Mouse (Mus musculus) kidney, adult 2 months (tissue): ENCODE measurements around the gene Mast4. TPM values are rescaled to one million over a fixed set of nuclear protein-coding genes. Genes with fewer than 3 reads are reported as not detected.

Source experiments
- DNase-seq: peaks from one replicate; pipeline ENCODE4 v3.0.0; 2021
- H3K27ac ChIP-seq: fragments of 200-500 bp; 2 replicates; pipeline ENCODE4 v1.5.1; 2012; ENCODE audit warnings: low read depth, low read length, control low read depth, inconsistent platforms; ENCODE audit not compliant: insufficient read depth
- H3K27me3 ChIP-seq: fragments of 200-500 bp; replicated peaks from 2 replicates; pipeline ENCODE4 v1.6.1; 2012; ENCODE audit warnings: mild to moderate bottlenecking, moderate library complexity, low read length, inconsistent platforms; ENCODE audit not compliant: control insufficient read depth, insufficient read depth
- H3K36me3 ChIP-seq: fragments of 200-500 bp; 2 replicates; pipeline ENCODE4 v1.6.1; 2012; ENCODE audit warnings: mild to moderate bottlenecking, moderate library complexity, low read length, inconsistent platforms; ENCODE audit not compliant: control insufficient read depth, insufficient read depth
- H3K4me1 ChIP-seq: fragments of 200-500 bp; 2 replicates; pipeline ENCODE4 v1.6.1; 2011; ENCODE audit warnings: low read length; ENCODE audit not compliant: control insufficient read depth, insufficient read depth
- H3K4me3 ChIP-seq: fragments of 200-500 bp; 2 replicates; pipeline ENCODE4 v1.5.1; 2011; ENCODE audit warnings: mild to moderate bottlenecking, low read depth, low read length, control low read depth; ENCODE audit not compliant: insufficient read depth
- CTCF ChIP-seq: fragments of 200-500 bp; conservative IDR thresholded peaks from 2 replicates; pipeline ENCODE4 v1.5.1; 2011; ENCODE audit warnings: low read depth, mild to moderate bottlenecking, control low read depth, low read length, moderate library complexity, mixed read lengths; ENCODE audit not compliant: insufficient read depth, insufficient read length
- POLR2A ChIP-seq: fragments of 200-500 bp; IDR thresholded peaks from one replicate; pipeline ENCODE4 v1.6.1; 2011; ENCODE audit warnings: low read depth, low read length, control low read depth
- WGBS: fragments of 180-500 bp; shearing (Covaris S2); methylation state at CpG from one replicate; pipeline ENCODE4 v1.1.7; 2018; 5-methylcytosine and 5-hydroxymethylcytosine counted together
- polyA plus RNA-seq: library from polyadenylated mRNA; depleted of rRNA; stranded (reverse); fragments of >200 nt; gene quantifications from 2 replicates; pipeline ENCODE4 v1.2.3, GENCODE M21; 2012

The Mast4 gene
- polyA plus RNA-seq, 1 experiment = 6.5 TPM

DNA sequence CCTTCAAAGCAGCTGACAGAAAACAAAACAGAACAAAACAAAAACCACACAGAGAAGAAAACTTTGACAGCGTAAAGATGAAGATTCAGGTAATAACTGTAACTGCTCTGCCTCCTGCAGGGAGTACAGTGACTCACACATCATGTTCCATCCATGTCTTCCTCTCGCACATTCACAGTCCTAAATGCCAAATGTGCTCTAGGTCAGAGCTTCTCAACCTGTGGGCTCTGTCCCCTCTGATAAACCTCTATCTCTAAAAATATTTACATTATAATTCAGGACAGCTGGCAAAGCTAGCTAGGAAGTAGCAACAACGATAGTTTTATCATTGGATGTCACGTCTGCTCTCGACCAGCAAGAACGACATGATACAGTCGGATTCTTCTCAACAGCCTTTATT is 517.6 kb downstream of the Mast4 start:
- DNase-seq = no peak
- WGBS = 91% methylated on average over 7 of the region's 7 CpGs

DNA sequence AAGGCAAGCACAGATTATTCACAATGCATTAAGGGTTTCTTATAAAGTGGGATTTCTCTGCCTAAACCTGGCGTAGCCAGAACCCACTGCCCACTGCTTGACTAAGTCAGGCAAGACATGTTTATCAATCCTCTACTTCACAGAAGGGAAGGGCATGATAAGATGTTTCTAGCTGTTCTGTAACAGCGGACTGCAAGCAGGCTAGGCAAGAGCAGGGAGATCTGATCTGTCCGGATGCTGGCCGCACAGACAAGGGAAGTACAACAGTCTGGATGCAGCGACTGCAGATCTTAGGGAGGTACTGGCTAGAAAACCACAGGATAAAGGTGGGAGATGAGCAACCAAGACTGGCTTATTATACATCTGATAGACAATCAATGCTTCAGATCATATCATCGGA is 519.1 kb downstream of the Mast4 start:
- no peak for TF ChIP-seq CTCF
- TF ChIP-seq POLR2A = no peak
- no peak for DNase-seq
- no peak overlapping the region for H3K4me3 ChIP-seq
- no peaks in the 10 kb centered on the region for H3K27me3 ChIP-seq
- H3K36me3 ChIP-seq = no peaks in the 10 kb centered on the region
- no peak overlapping the region for H3K27ac ChIP-seq
- peaks cover 9% of the 10 kb centered on the region; the same call in 1 of the 2 replicates for H3K4me1 ChIP-seq
- WGBS = 94% methylated on average over 6 of the region's 6 CpGs

More for the DNA sequence above, 517.6 kb downstream of the Mast4 start:
- Histone ChIP-seq H3K27me3 (no peaks in the 10 kb centered on the region), H3K36me3 (no peaks in the 10 kb centered on the region), H3K27ac (no peak overlapping the region), H3K4me1 (peaks cover 4% of the 10 kb centered on the region; the same call in 1 of the 2 replicates), H3K4me3 (no peak overlapping the region)
- TF ChIP-seq CTCF (no peak), POLR2A (no peak)

DNA sequence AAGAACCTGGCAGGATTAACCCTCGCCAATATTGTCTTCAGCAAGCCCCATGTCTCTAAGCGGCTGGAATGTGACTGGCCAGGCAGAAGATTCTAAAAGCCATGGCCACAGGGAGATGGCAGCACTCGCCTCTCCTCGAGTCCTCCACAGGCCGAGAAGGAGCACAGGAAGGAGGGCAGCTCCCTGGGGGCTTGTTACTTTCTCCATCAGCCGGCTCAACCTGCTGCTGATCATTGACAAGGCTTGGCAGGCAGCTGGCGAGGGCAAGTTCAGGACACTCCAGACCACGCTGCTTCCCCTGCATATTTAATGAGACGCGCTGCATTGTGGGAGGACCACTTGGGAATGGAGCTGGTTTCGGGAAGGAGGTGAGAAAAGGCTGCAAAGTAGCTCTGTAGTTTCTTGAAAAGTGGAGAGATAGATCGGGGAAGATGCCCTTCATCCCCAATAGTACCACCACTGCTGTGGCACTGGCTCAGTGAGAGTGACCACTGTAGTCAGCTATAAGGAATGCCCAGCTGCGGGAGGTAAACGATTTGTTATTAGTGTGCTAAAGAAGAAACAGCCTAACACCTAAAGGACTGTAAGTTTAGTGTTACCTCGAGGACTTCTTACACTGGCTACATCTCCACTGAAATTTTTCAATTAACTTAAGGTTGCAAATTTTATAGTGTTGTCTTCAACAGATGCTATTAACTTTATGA is 523.0 kb downstream of the Mast4 start:
- Histone ChIP-seq H3K27ac (peak overlapping the region; percentile 18), H3K4me1 (peaks cover 9% of the 10 kb centered on the region; the same call in 1 of the 2 replicates), H3K4me3 (peak overlapping the region; percentile 30), H3K27me3 (no peaks in the 10 kb centered on the region), H3K36me3 (no peaks in the 10 kb centered on the region)
- DNase-seq = peak; percentile 90
- TF ChIP-seq POLR2A = no peak
- TF ChIP-seq CTCF = peak; percentile 32; the same call in 1 of the 2 replicates
- 9% methylated on average over 15 of the region's 15 CpGs for WGBS

DNA sequence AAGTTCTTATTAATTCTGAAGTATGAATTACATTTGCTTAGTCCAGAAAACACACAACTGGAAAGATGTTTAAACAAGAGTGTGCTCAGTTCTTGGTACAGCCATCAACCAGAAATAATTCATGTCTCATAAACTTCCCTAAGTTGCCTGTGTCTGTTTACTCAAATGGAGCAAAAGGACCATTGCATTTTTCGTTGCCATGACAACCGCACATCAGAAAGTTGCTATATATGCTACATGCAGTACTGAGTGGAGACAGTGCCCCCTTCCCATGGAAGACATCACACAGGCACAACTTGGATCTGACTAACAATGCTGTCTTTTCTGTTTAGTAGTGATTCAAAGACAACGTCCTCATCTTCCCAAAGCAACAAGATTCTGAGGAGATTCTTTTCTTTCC is 527.6 kb downstream of the Mast4 start:
- no peak for TF ChIP-seq POLR2A
- no peak for TF ChIP-seq CTCF
- WGBS = 89% methylated on average over 3 of the region's 3 CpGs
- Histone ChIP-seq H3K27ac (no peak overlapping the region), H3K36me3 (no peaks in the 10 kb centered on the region), H3K4me3 (no peak overlapping the region), H3K27me3 (no peaks in the 10 kb centered on the region), H3K4me1 (peaks cover 5% of the 10 kb centered on the region; the same call in 1 of the 2 replicates)
- DNase-seq = no peak

DNA sequence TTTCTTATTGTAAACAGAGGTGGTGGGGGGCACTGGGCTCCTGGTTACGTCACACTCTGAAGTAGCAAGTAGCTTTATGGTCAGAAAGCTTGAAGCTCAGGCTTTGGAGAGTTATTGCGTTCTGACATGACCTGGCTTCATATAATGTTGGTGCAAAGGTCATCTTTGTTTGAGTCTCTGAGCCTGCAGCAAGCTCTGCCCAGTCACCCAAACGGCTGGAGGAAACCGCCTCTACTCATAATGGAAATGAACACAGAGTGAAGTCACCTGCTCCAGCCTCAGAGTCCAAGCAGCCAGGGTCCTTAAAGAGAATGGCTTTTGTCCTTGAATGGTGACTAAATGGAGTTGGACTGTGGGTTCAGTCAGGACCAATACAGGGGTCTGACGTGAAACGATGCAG is 529.1 kb downstream of the Mast4 start:
- no peaks in the 10 kb centered on the region for H3K27me3 ChIP-seq

DNA sequence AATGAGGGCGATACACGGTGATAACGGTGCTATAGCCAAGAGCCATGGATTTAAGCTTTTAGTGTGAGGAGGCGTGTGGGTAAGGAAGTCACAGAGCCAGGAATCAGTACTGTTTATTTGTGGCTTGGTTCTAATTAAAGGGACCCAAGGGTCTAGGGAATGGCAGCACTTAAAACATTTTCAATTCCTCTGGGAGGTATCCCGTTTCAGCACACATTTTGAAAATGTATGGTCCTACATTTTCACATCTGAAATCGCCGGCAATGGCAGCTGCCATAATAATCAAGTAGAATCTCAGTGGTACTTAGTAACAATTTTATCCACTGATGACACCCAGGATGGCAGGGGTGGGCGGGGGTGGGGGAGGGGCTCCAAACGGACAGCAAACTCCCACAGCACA is 531.1 kb downstream of the Mast4 start:
- DNase-seq = no peak
- TF ChIP-seq POLR2A = no peak
- no peak for TF ChIP-seq CTCF
- Histone ChIP-seq H3K4me3 (no peak overlapping the region), H3K36me3 (no peaks in the 10 kb centered on the region), H3K27me3 (no peaks in the 10 kb centered on the region), H3K4me1 (no peaks in the 10 kb centered on the region), H3K27ac (no peak overlapping the region)
- 85% methylated on average over 9 of the region's 9 CpGs for WGBS

More for the DNA sequence above, 529.1 kb downstream of the Mast4 start:
- DNase-seq = no peak
- TF ChIP-seq CTCF (no peak), POLR2A (no peak)
- no peaks in the 10 kb centered on the region; the same call in 1 of the 2 replicates for H3K4me1 ChIP-seq
- no peak overlapping the region for H3K27ac ChIP-seq
- H3K4me3 ChIP-seq = no peak overlapping the region
- no peaks in the 10 kb centered on the region for H3K36me3 ChIP-seq
- WGBS = 68% methylated on average over 6 of the region's 6 CpGs

DNA sequence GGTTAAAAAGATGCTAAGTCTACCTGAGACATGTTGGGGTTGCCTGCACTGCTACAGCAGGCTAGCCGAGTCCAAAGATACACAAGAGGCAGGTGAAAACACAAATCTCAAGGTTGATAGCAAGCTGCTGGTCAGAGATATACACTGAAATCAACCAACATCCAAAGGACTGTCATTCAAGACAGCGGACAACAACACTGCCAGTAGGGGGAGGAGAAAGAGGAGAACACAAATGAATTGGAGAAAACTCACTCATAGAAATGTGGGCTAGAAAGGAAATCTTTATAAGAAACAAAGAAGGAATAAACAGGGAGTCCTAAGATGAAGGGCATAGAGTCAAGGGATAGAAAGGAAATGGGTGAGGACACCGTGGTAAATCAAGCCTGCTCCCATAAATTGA is 542.1 kb downstream of the Mast4 start:
- H3K4me3 ChIP-seq = no peak overlapping the region
- no peak overlapping the region for H3K27ac ChIP-seq
- TF ChIP-seq CTCF (no peak), POLR2A (no peak)
- no peaks in the 10 kb centered on the region for H3K27me3 ChIP-seq
- WGBS = 92% methylated on average over 3 of the region's 3 CpGs
- no peaks in the 10 kb centered on the region for H3K4me1 ChIP-seq
- no peak for DNase-seq
- H3K36me3 ChIP-seq = peaks cover 3% of the 10 kb centered on the region; the same call in 1 of the 2 replicates
